Mouse (Mus musculus) splenic B cell, adult 2 months (primary cell): Measurements from ENCODE around the gene Fxn.

ENCODE experiments used
- DNase-seq: peaks from one replicate; pipeline ENCODE4 v3.0.0-alpha.2; 2011; ENCODE audit warnings: low read depth, low spot score
- H3K27me3 ChIP-seq: 2 replicates; pipeline ENCODE4 v1.6.1; 2012; ENCODE audit warnings: mild to moderate bottlenecking, low read length, moderate library complexity, mixed read lengths; ENCODE audit not compliant: control insufficient read depth, poor library complexity, insufficient read depth, severe bottlenecking
- H3K36me3 ChIP-seq: 2 replicates; pipeline ENCODE4 v1.6.1; 2012; ENCODE audit warnings: mild to moderate bottlenecking, low read length, moderate library complexity, mixed read lengths; ENCODE audit not compliant: control insufficient read depth, poor library complexity, insufficient read depth, severe bottlenecking

Fxn gene

DNA sequence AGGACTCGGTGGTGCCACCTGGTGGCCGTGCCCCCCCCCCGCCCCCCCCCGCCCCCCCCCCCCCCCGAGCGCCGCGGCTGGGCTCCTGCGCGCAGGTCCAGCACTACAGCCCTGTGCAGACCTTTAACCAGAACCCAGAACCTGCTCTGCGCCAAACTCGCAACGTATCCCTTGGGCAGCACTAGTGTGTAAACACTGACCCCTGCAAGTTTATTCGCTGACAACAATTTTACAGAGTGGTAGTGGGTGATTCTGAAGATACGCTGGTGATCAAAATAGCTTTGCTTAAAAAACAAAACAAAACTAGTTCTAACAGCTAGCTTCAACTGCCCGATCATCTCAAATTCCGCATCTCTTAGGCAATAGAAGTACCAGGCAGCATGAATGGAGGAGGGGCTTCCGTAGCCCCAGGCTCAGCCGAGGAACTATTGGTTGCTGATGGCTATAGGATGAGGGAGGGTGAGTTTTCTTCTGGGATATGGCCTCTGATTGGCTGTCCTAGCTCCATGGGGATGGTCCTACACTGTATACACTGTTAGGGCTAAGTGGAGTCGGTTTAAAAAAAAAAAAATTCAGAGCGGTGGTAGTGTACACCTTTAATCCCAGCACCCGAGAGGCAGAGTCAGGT is at the start of gene Fxn:
TSS of gene Fxn (minus strand) at position 5 of the 628 bp plus-strand sequence.
- Histone ChIP-seq H3K27me3 (no peaks in the 10 kb centered on the region), H3K36me3 (no peaks in the 10 kb centered on the region)
- DNase-seq, result peak; percentile 55

GRCm38 (mm10) chr19:24327921-24328320 is 47.5 kb upstream of the Fxn start:
- no peaks in the 10 kb centered on the region for H3K27me3 ChIP-seq
- H3K36me3 ChIP-seq, result no peaks in the 10 kb centered on the region; the same call in 1 of the 2 replicates
- no peak for DNase-seq

GRCm38 (mm10) chr19:24326969-24327368 is 46.6 kb upstream of the Fxn start:
- no peaks in the 10 kb centered on the region for H3K27me3 ChIP-seq
- no peak for DNase-seq
- no peaks in the 10 kb centered on the region for H3K36me3 ChIP-seq

- Histone ChIP-seq H3K27me3 (no peaks in the 10 kb centered on the region), H3K36me3 (no peaks in the 10 kb centered on the region)
- DNase-seq, result no peak
These were observed 45.3 kb upstream of the Fxn start for GRCm38 (mm10) chr19:24325692-24326091.

DNA sequence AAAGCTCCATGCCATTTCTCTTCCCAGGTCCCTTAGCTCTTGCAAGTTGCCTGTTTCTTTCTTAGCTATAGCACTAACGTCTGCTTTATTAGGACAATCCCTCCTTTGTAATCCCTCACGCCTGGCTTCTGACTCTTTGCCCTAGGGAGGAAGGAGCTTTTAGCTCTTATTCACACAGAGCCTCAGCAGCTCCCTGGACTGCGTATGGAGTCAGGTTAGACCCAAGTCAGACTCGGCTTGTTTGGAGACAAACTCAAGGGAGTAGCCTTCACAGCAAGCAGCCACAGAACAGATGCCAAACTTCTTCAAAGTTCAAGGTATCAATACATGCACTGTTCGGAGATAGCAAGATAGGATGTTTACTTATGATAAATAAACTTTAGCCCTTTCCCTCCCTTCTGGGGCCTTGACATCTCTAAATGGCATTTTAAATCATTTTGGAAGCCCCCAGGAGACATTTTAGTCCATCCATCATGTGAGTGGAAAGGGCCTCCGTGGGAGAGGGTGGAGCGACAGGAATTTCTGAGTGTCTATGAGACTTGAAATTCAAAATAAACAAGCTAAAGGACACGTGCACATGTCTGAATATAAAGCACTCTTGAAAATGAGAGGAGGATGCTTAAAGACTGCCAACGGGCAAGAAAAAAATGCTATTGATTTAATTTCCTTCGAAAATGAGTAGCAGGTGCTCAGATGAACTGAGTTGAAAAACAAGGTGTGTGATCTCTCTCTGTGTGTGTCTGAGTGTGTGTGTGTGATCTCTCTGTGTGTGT is 43.6 kb upstream of the Fxn start:
- H3K27me3 ChIP-seq, result no peaks in the 10 kb centered on the region
- DNase-seq, result no peak
- no peaks in the 10 kb centered on the region for H3K36me3 ChIP-seq

- DNase-seq, result no peak
- Histone ChIP-seq H3K36me3 (no peaks in the 10 kb centered on the region), H3K27me3 (no peaks in the 10 kb centered on the region)
These were observed 41.5 kb upstream of the Fxn start for GRCm38 (mm10) chr19:24321900-24322311.

DNA sequence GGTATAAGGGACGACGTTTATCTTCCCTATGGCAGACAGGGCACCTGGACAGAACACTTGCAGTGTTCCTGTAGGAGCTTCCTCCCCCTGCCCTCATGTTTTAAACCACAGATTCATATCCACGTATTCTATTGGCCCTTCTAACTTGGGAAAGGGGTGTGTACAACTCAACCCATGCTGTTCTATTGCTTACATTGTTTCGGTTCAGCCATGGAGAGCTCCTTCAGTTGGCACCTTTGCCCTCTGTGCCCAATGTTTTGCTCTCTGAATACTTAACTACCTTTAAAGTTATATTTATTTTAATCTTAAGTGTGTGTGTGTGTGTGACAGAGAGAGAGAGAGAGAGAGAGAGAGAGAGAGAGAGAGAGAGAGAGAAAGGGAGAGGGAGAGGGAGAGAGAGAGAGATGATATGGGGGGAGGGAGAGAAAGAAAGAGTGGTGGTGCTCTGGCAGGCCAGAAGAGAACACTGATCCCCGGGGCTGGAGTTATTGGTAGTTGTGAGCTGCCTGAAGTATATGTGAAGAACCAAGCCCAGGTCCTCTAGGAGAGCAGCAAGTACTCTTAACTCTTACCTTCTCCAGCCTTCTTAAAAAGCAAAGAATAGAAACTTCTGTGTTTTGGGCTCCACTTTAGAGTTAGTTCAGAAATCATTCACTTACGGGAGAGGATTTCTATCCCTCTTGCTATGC is 41.0 kb upstream of the Fxn start:
- Histone ChIP-seq H3K36me3 (no peaks in the 10 kb centered on the region), H3K27me3 (no peaks in the 10 kb centered on the region)
- no peak for DNase-seq

GRCm38 (mm10) chr19:24318172-24318571 is 37.8 kb upstream of the Fxn start:
- Histone ChIP-seq H3K27me3 (no peaks in the 10 kb centered on the region), H3K36me3 (no peaks in the 10 kb centered on the region)
- DNase-seq, result no peak

GRCm38 (mm10) chr19:24317731-24318130 is 37.3 kb upstream of the Fxn start:
- DNase-seq, result no peak
- Histone ChIP-seq H3K27me3 (no peaks in the 10 kb centered on the region), H3K36me3 (no peaks in the 10 kb centered on the region)

- no peaks in the 10 kb centered on the region for H3K27me3 ChIP-seq
- H3K36me3 ChIP-seq, result no peaks in the 10 kb centered on the region
- no peak for DNase-seq
These were observed 36.7 kb upstream of the Fxn start for GRCm38 (mm10) chr19:24317038-24317591.

GRCm38 (mm10) chr19:24316060-24316725 is 35.8 kb upstream of the Fxn start:
- DNase-seq, result no peak
- H3K36me3 ChIP-seq, result no peaks in the 10 kb centered on the region
- H3K27me3 ChIP-seq, result no peaks in the 10 kb centered on the region

- Histone ChIP-seq H3K36me3 (no peaks in the 10 kb centered on the region), H3K27me3 (no peaks in the 10 kb centered on the region)
- peak; percentile 15 for DNase-seq
These were observed 34.8 kb upstream of the Fxn start for GRCm38 (mm10) chr19:24315234-24315633.

- DNase-seq, result no peak
These were observed 34.3 kb upstream of the Fxn start for GRCm38 (mm10) chr19:24314676-24315075.

DNA sequence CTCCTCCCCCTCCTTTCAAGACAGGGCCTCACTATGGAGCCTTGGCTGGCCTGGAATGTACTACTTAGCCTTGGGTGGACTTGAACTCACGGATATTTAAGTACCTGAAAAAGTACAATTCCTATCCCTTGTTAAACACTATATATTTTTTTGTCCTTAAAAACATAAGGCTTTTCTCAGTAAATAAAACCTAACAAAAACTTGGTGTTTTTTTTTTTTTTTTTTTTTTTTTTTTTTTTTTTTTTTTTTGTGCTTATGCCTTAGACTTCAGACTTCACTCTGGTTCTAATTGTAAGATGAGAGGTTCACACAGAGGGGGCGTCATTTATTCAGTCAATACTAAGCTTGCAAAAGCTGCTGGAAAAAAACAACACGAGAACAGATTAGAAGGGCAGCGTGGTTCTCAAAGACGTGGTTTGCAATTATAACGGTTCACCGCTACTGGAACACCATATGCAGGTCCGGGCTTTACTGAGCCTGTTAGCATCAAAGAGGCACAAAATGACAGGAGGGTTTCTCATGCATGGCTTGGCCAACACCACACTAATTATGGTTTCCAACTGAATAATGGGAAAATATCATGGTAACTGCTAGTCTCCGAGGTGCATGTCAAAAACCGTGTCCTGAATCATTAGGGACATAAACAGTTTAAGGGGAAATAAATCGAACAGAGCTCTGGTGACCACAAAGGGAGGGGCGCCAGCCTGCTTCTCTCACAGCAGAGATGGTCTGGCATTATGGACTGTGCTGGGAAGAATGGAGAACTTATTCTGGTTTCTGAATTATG is 32.3 kb upstream of the Fxn start:
- H3K27me3 ChIP-seq, result no peaks in the 10 kb centered on the region
- no peaks in the 10 kb centered on the region for H3K36me3 ChIP-seq
- no peak for DNase-seq

More at GRCm38 (mm10) chr19:24314676-24315075, 34.3 kb upstream of the Fxn start:
- no peaks in the 10 kb centered on the region for H3K36me3 ChIP-seq
- H3K27me3 ChIP-seq, result no peaks in the 10 kb centered on the region
